Mouse (Mus musculus): ENCODE results near the gene Atp4a.

Gene Atp4a

GRCm38 (mm10) chr7:30711942-30712341 lies at the start of gene Atp4a:
Gene Atp4a, plus strand, starts transcription at chr7:30712209.
- no peak for DNase-seq

- DNase-seq: peak; percentile 96
Observed at GRCm38 (mm10) chr7:30664529-30665200, 47.3 kb upstream of the Atp4a start, which contains the start of gene Haus5. Gene Haus5, minus strand, starts transcription at chr7:30664994.

- DNase-seq: peak; percentile 4
Observed at GRCm38 (mm10) chr7:30665321-30665720, 46.7 kb upstream of the Atp4a start.

- DNase-seq: peak; percentile 21
Observed at GRCm38 (mm10) chr7:30669229-30669628, 42.8 kb upstream of the Atp4a start.

GRCm38 (mm10) chr7:30671480-30671879 lies 40.5 kb upstream of the Atp4a start, which contains the start of gene Pmis2:
Gene Pmis2, minus strand, starts transcription at chr7:30671605.
- DNase-seq: no peak

DNA sequence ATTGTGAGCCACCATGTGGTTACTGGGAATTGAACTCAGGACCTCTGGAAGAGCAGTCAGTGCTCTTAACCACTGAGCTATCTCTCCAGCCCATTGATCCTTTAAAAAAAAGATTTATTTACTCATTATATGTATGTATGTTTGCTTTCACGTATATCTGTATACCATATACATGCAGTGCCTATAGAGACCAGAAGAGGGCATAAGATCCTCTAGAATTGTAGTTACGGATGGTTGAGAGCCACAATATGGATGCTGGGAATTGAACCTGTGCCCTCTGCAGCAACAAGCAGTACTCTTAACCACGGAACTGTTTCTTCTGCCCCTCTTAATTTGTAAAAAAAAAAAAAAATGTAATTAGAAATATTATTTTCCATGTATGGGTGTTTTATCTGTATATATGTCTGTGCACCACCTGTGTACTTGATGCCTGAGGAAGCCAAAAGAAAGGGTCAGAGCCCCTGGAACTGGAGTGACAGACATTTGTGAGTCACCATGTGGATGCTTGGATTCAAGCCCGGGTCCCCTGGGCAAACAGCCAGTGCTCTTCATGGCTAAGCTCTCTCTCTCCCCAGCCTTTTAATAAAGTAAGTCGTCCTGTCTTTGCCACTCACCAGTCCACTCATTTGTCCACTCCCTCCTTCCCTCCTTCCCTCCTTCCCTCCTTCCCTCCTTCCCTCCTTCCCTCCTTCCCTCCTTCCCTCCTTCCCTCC lies 33.6 kb upstream of the Atp4a start:
- DNase-seq: no peak

DNA sequence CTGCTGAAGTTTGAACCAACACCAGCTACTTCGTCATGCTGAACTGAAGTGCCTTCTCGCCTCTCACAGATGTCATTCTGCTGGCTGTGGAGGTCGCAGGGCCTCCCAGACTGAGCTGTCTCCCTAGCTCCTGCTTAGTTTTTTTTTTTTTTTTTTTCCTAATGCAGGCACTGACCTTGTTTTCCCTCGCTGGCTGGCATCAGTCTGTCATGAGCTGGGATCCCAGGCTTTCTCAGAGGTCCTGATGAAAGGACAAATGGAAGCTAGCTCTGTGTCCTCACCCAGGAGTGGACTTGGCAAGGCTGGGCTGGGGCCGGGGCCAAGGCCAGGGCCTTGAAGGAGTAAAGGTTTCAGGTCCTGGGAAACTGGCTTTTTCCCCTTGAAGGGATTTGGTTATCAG lies 30.1 kb upstream of the Atp4a start:
- DNase-seq: no peak

DNA sequence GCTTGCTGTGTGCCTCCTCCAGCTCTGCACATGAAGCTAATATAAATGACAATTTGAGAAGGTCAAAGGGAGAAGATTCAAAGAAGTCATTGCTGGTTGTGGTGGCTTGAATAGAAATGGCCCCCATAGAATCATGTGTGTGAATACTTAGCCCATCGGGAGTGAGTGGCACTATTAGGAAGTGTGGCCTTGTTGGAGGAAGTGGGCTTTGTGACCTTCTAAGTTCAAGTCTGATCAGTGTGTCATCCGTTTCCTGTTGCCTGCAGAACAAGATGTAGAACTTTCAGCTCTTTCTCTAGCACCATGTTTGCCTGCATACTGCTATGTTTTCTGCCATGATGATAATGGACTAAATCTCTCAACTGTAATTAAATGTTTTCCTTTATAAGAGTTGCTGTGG lies 28.6 kb upstream of the Atp4a start:
- DNase-seq: no peak

DNA sequence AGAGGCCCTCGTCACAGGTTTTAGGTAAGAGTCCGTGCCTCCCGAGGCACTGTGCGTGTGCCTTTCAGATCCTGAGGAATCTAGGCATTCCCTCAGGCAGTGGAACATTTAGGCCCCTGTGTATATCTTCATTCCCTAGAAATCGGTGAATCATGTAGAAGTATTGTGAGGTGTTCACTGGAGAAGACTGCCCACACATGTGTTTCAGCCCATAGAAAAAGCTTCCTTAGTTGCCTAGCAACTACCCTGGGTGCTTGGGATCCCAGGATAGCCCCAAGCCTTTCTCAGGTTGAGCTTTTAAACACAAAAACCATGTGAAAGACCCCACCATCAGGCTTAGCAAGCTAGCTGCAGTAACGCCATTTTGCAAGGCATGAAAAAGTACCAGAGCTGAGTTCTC lies 23.7 kb upstream of the Atp4a start:
- DNase-seq: no peak

DNA sequence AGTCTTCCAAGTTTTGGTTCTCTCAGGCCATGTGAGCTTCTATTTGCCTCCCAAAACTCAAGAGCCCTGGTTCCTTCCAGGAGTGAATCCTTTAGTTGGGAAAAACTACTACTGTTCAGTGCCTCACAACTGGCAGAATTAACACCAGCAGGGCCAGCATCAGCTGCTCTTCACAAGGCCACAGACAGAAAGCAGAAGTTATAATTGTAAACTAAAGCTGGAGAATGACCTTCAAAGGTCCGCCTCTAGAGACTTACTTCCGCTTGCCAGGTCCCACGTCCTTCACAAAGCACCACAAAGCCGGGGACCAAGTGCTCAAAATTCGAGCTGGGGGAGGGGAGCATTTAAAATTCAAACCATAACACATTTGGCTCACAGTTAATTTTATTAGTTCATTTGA lies 13.9 kb upstream of the Atp4a start:
- peak; percentile 25 for DNase-seq

DNA sequence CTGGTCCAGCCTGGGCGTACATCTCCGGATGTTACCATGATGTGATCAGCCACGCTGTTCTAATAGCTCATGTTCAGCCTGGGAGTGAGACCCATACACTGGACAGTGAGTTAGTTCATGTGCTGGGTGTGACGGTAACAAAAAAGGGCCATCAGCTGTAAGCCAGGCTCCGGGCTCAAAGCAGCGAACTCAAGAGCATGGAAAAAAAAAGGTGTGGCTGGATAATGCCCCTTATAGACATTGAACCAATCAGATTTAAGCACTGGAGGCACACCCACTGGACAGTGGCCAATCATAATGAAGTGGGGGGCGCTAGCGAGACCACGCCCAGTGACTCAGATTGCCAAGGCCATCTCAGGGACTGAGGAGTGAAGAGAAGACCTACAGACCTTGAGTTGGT lies 13.4 kb upstream of the Atp4a start, which contains the start of gene 2200002J24Rik:
TSS of gene 2200002J24Rik (plus strand) at position 338 of the 400 bp plus-strand sequence.
- peak; percentile 19 for DNase-seq

- DNase-seq: no peak
Observed at GRCm38 (mm10) chr7:30706214-30706882, 5.7 kb upstream of the Atp4a start.

GRCm38 (mm10) chr7:30707441-30707840 lies 4.6 kb upstream of the Atp4a start:
- DNase-seq: no peak

DNA sequence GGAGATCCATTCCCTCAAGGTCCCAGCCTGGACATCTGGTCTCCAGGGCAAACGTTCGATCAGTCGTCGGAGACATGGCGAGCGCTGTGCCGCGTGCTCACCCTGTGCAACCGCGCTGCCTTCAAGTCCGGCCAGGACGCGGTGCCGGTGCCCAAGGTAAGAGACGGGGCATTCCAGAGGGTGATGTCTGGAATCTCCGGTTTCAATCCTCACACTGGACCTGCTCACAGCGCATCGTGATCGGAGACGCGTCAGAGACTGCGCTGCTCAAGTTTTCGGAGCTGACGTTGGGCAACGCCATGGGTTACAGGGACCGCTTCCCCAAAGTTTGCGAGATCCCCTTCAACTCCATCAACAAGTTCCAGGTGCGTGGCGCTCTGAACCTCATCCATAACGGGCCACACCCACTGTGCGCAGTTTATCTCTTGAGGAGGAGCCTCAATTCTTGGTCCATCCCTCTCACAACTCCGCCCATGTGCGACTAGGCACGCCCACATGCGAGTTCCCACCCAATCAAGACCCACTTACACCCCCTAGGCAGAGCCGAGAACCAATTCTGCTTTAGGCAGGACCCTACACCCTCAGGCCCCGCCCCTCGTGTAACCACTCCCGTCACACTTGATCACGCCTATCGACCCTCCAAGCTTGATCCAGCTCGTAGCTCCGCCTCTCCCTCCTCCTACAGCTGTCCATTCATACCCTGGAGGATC lies 5.2 kb downstream of the Atp4a start:
- DNase-seq: peak; percentile 64

- no peak for DNase-seq
Observed at GRCm38 (mm10) chr7:30717716-30718046, 5.7 kb downstream of the Atp4a start.

GRCm38 (mm10) chr7:30719669-30720068 lies 7.7 kb downstream of the Atp4a start:
- DNase-seq: no peak

DNA sequence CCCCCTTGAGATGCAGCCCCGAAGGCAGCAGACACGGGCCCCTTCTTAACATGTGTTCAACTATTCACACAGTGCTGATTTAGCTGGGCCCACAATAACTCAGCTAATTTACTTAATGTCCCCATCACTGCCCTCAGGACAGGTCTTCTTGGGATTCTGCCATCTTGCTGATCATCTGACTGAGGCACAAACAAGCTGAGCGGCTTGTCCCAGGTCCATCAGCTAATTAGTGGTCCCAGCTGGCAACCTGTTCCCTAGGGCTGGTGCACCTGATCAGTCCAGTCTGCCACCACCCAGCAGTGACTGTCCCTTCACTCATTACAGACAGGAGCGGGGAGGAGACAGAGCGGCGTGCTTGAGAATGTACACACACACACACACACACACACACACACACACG lies 9.3 kb downstream of the Atp4a start:
- no peak for DNase-seq

DNA sequence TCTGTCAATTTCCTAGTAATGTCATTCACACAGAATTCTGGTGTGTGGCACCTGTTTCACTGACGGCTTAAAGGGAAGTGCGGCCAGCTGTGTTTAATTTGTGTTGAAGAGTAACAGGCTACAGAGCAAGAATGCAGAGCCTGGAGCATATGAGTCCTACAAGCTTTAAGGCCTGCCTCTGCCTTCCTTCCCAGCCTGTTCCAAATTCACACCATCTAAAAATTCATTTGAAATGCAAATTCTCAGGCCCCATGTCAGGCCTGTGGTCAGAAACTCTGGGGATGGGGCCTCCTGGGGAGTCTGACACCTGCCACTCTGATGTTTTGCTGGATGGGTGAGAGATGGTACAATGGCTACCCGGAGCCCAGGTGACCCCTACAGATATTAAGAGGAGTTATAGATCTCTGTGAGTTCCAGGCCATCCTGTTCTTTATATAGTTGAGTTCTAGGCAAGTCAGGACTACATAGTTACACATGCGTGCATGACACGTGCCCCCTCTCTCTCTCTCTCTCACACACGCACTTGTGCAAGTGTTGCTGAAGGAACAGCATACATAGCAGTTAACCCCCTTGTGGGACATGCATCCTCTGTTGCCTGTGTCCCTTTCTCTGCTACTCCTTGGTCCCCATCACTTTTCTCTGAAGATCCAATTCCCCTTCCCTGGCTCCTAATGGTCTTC lies 11.4 kb downstream of the Atp4a start:
- DNase-seq: no peak

GRCm38 (mm10) chr7:30728214-30728613 lies 16.2 kb downstream of the Atp4a start:
- DNase-seq: no peak

GRCm38 (mm10) chr7:30728739-30729395 lies 16.9 kb downstream of the Atp4a start:
- peak; percentile 10 for DNase-seq

- DNase-seq: peak; percentile 97
Observed at GRCm38 (mm10) chr7:30729396-30730063, 17.5 kb downstream of the Atp4a start, which contains the start of gene Tmem147. Gene Tmem147, minus strand, starts transcription at chr7:30729540.

All from lung, postnatal 36 days (tissue).